Mouse (Mus musculus): Measurements from ENCODE around the gene Gpr35. TPM values are rescaled to one million over a fixed set of nuclear protein-coding genes. Genes with fewer than 3 reads are reported as not detected.

The Gpr35 gene
- polyA plus RNA-seq, 1 experiment from 2014 or later, result 0.83 TPM

GRCm38 (mm10) chr1:92988894-92989293 lies 38.2 kb downstream of the Gpr35 start:
- Histone ChIP-seq H3K9ac (ENCODE audit: low read length) (no peak overlapping the region), H3K27me3 (ENCODE audit: control insufficient read depth, insufficient read depth, low read length) (0 out of 2 replicates have a peak, but pooled peaks cover 3% of the 10 kb centered on the region), H3K4me1 (ENCODE audit: control insufficient read depth, insufficient read depth, low read length) (no peaks in the 10 kb centered on the region), H3K4me3 (ENCODE audit: low read length) (no peak overlapping the region), H3K27ac (ENCODE audit: low read length) (no peak overlapping the region), H3K9me3 (replicated peaks; ENCODE audit: control insufficient read depth, low read length) (no peaks in the 10 kb centered on the region), H3K36me3 (ENCODE audit: control insufficient read depth, insufficient read depth) (no peaks in the 10 kb centered on the region), H3K4me2 (ENCODE audit: low read depth, low read length) (no peak overlapping the region)
- no peak for ATAC-seq (replicated peaks; ENCODE audit: extremely low read depth, insufficient read depth, low FRiP score)
- 71% methylated on average over 4 of the region's 4 CpGs for WGBS

GRCm38 (mm10) chr1:92989891-92990290 lies 39.2 kb downstream of the Gpr35 start:
- WGBS, result 63% methylated on average over 4 of the region's 4 CpGs

GRCm38 (mm10) chr1:92992214-92992855 lies 41.7 kb downstream of the Gpr35 start:
- Histone ChIP-seq H3K27ac (ENCODE audit: low read length) (no peak overlapping the region), H3K4me1 (ENCODE audit: control insufficient read depth, insufficient read depth, low read length) (no peaks in the 10 kb centered on the region), H3K27me3 (ENCODE audit: control insufficient read depth, insufficient read depth, low read length) (0 out of 2 replicates have a peak, but pooled peaks cover 3% of the 10 kb centered on the region), H3K9ac (ENCODE audit: low read length) (no peak overlapping the region), H3K9me3 (replicated peaks; ENCODE audit: control insufficient read depth, low read length) (no peaks in the 10 kb centered on the region), H3K36me3 (ENCODE audit: control insufficient read depth, insufficient read depth) (no peaks in the 10 kb centered on the region), H3K4me2 (ENCODE audit: low read depth, low read length) (no peak overlapping the region), H3K4me3 (ENCODE audit: low read length) (no peak overlapping the region)
- no peak for ATAC-seq (replicated peaks; ENCODE audit: extremely low read depth, insufficient read depth, low FRiP score)
- WGBS, result 77% methylated on average over 6 of the region's 6 CpGs

More at GRCm38 (mm10) chr1:92989891-92990290, 39.2 kb downstream of the Gpr35 start:
- no peak overlapping the region for H3K27ac ChIP-seq (ENCODE audit: low read length)
- H3K9me3 ChIP-seq (replicated peaks; ENCODE audit: control insufficient read depth, low read length), result no peaks in the 10 kb centered on the region
- no peak overlapping the region for H3K4me3 ChIP-seq (ENCODE audit: low read length)
- no peak for ATAC-seq (replicated peaks; ENCODE audit: extremely low read depth, insufficient read depth, low FRiP score)
- no peak overlapping the region for H3K4me2 ChIP-seq (ENCODE audit: low read depth, low read length)
- no peaks in the 10 kb centered on the region for H3K4me1 ChIP-seq (ENCODE audit: control insufficient read depth, insufficient read depth, low read length)
- no peak overlapping the region for H3K9ac ChIP-seq (ENCODE audit: low read length)
- H3K27me3 ChIP-seq (ENCODE audit: control insufficient read depth, insufficient read depth, low read length), result 0 out of 2 replicates have a peak, but pooled peaks cover 3% of the 10 kb centered on the region
- H3K36me3 ChIP-seq (ENCODE audit: control insufficient read depth, insufficient read depth), result no peaks in the 10 kb centered on the region

- Histone ChIP-seq H3K36me3 (ENCODE audit: control insufficient read depth, insufficient read depth) (no peaks in the 10 kb centered on the region), H3K9ac (ENCODE audit: low read length) (no peak overlapping the region), H3K4me2 (ENCODE audit: low read depth, low read length) (no peak overlapping the region), H3K9me3 (replicated peaks; ENCODE audit: control insufficient read depth, low read length) (no peaks in the 10 kb centered on the region), H3K4me1 (ENCODE audit: control insufficient read depth, insufficient read depth, low read length) (no peaks in the 10 kb centered on the region), H3K4me3 (ENCODE audit: low read length) (no peak overlapping the region), H3K27me3 (ENCODE audit: control insufficient read depth, insufficient read depth, low read length) (0 out of 2 replicates have a peak, but pooled peaks cover 3% of the 10 kb centered on the region), H3K27ac (ENCODE audit: low read length) (no peak overlapping the region)
- ATAC-seq (replicated peaks; ENCODE audit: extremely low read depth, insufficient read depth, low FRiP score), result no peak
- 70% methylated on average over 2 of the region's 2 CpGs for WGBS
These were observed 42.2 kb downstream of the Gpr35 start for GRCm38 (mm10) chr1:92992880-92993279.

GRCm38 (mm10) chr1:93006061-93006460 lies 55.4 kb downstream of the Gpr35 start, which contains the start of gene Aqp12:
Gene Aqp12, plus strand, starts transcription at chr1:93006334.
- no peak for ATAC-seq (replicated peaks; ENCODE audit: extremely low read depth, insufficient read depth, low FRiP score)
- H3K4me1 ChIP-seq (ENCODE audit: control insufficient read depth, insufficient read depth, low read length), result peaks cover 11% of the 10 kb centered on the region
- H3K27me3 ChIP-seq (ENCODE audit: control insufficient read depth, insufficient read depth, low read length), result no peaks in the 10 kb centered on the region
- H3K4me2 ChIP-seq (ENCODE audit: low read depth, low read length), result no peak within 1 kb of the TSS
- H3K4me3 ChIP-seq (ENCODE audit: low read length), result no peak within 1 kb of the TSS
- H3K9ac ChIP-seq (ENCODE audit: low read length), result no peak within 1 kb of the TSS
- H3K36me3 ChIP-seq (ENCODE audit: control insufficient read depth, insufficient read depth), result no peaks in the 10 kb centered on the region
- WGBS, result 62% methylated on average over 7 of the region's 7 CpGs
- peaks cover 1% of the 10 kb centered on the region for H3K9me3 ChIP-seq (replicated peaks; ENCODE audit: control insufficient read depth, low read length)
- no peak within 1 kb of the TSS for H3K27ac ChIP-seq (ENCODE audit: low read length)

- Histone ChIP-seq H3K27me3 (ENCODE audit: control insufficient read depth, insufficient read depth, low read length) (no peaks in the 10 kb centered on the region), H3K9me3 (replicated peaks; ENCODE audit: control insufficient read depth, low read length) (no peaks in the 10 kb centered on the region), H3K36me3 (ENCODE audit: control insufficient read depth, insufficient read depth) (no peaks in the 10 kb centered on the region), H3K9ac (ENCODE audit: low read length) (no peak overlapping the region), H3K4me2 (ENCODE audit: low read depth, low read length) (0 out of 2 replicates have a peak overlapping the region, but pooled peaks have one; percentile 25), H3K4me3 (ENCODE audit: low read length) (no peak overlapping the region), H3K27ac (ENCODE audit: low read length) (no peak overlapping the region), H3K4me1 (ENCODE audit: control insufficient read depth, insufficient read depth, low read length) (peaks cover 14% of the 10 kb centered on the region)
- WGBS, result 25% methylated on average over 4 of the region's 4 CpGs
- no peak; the same call in 1 of the 2 replicates for ATAC-seq (replicated peaks; ENCODE audit: extremely low read depth, insufficient read depth, low FRiP score)
These were observed 58.5 kb downstream of the Gpr35 start for GRCm38 (mm10) chr1:93009196-93009595.

- Histone ChIP-seq H3K9me3 (replicated peaks; ENCODE audit: control insufficient read depth, low read length) (no peaks in the 10 kb centered on the region), H3K36me3 (ENCODE audit: control insufficient read depth, insufficient read depth) (no peaks in the 10 kb centered on the region), H3K27me3 (ENCODE audit: control insufficient read depth, insufficient read depth, low read length) (no peaks in the 10 kb centered on the region), H3K9ac (ENCODE audit: low read length) (no peak overlapping the region), H3K4me3 (ENCODE audit: low read length) (no peak overlapping the region), H3K27ac (ENCODE audit: low read length) (no peak overlapping the region), H3K4me2 (ENCODE audit: low read depth, low read length) (no peak overlapping the region), H3K4me1 (ENCODE audit: control insufficient read depth, insufficient read depth, low read length) (peaks cover 14% of the 10 kb centered on the region)
- WGBS, result 29% methylated on average over 3 of the region's 3 CpGs
- no peak for ATAC-seq (replicated peaks; ENCODE audit: extremely low read depth, insufficient read depth, low FRiP score)
These were observed 60.1 kb downstream of the Gpr35 start for GRCm38 (mm10) chr1:93010731-93011130.

- Histone ChIP-seq H3K4me3 (ENCODE audit: low read length) (no peak overlapping the region), H3K9ac (ENCODE audit: low read length) (no peak overlapping the region), H3K9me3 (replicated peaks; ENCODE audit: control insufficient read depth, low read length) (no peaks in the 10 kb centered on the region), H3K36me3 (ENCODE audit: control insufficient read depth, insufficient read depth) (no peaks in the 10 kb centered on the region), H3K27me3 (ENCODE audit: control insufficient read depth, insufficient read depth, low read length) (no peaks in the 10 kb centered on the region), H3K27ac (ENCODE audit: low read length) (no peak overlapping the region), H3K4me1 (ENCODE audit: control insufficient read depth, insufficient read depth, low read length) (peaks cover 14% of the 10 kb centered on the region), H3K4me2 (ENCODE audit: low read depth, low read length) (no peak overlapping the region)
- ATAC-seq (replicated peaks; ENCODE audit: extremely low read depth, insufficient read depth, low FRiP score), result no peak
- 67% methylated on average over 7 of the region's 7 CpGs for WGBS
These were observed 61.5 kb downstream of the Gpr35 start for GRCm38 (mm10) chr1:93012103-93012585.

- no peak overlapping the region for H3K27ac ChIP-seq (ENCODE audit: low read length)
- ATAC-seq (replicated peaks; ENCODE audit: extremely low read depth, insufficient read depth, low FRiP score), result no peak
- no peaks in the 10 kb centered on the region for H3K27me3 ChIP-seq (ENCODE audit: control insufficient read depth, insufficient read depth, low read length)
- H3K36me3 ChIP-seq (ENCODE audit: control insufficient read depth, insufficient read depth), result no peaks in the 10 kb centered on the region
- H3K4me3 ChIP-seq (ENCODE audit: low read length), result no peak overlapping the region
- peaks cover 14% of the 10 kb centered on the region for H3K4me1 ChIP-seq (ENCODE audit: control insufficient read depth, insufficient read depth, low read length)
- 80% methylated on average over 4 of the region's 4 CpGs for WGBS
- no peak overlapping the region for H3K9ac ChIP-seq (ENCODE audit: low read length)
- no peaks in the 10 kb centered on the region for H3K9me3 ChIP-seq (replicated peaks; ENCODE audit: control insufficient read depth, low read length)
- no peak overlapping the region for H3K4me2 ChIP-seq (ENCODE audit: low read depth, low read length)
These were observed 62.7 kb downstream of the Gpr35 start for GRCm38 (mm10) chr1:93013367-93013766.

Measured in heart, embryonic 16.5 days (tissue).